Mouse (Mus musculus) kidney, postnatal 0 days (tissue): Measurements from ENCODE around the gene Zfhx3. TPM values are rescaled to one million over a fixed set of nuclear protein-coding genes. Genes with fewer than 3 reads are reported as not detected.

ENCODE experiments used
- ATAC-seq: fragments of 200-750 bp; cut with Nextera tagmentation; replicated peaks from 2 replicates; pipeline ENCODE4 v1.8.0; 2017; ENCODE audit warnings: low read depth, moderate number of reproducible peaks, moderate TSS enrichment, moderate library complexity; ENCODE audit not compliant: low FRiP score
- DNase-seq: peaks from one replicate; pipeline ENCODE4 v3.0.0-alpha.2; 2016; ENCODE audit warnings: low spot score
- H3K27ac ChIP-seq: fragments of 300-500 bp; sonication (generic); 2 replicates; pipeline ENCODE4 v1.5.1; 2014; ENCODE audit warnings: mild to moderate bottlenecking
- H3K27me3 ChIP-seq: fragments of 300-500 bp; sonication (generic); 2 replicates; pipeline ENCODE4 v1.6.1; 2014; ENCODE audit warnings: low read length, mixed read lengths; ENCODE audit not compliant: insufficient read depth
- H3K36me3 ChIP-seq: fragments of 300-500 bp; sonication (generic); 2 replicates; pipeline ENCODE4 v1.6.1; 2014; ENCODE audit warnings: low read length, mixed read lengths; ENCODE audit not compliant: insufficient read depth
- H3K4me1 ChIP-seq: fragments of 300-500 bp; sonication (generic); replicated peaks from 2 replicates; pipeline ENCODE4 v1.6.1; 2014; ENCODE audit warnings: antibody characterized with exemption, low read length, mixed read lengths; ENCODE audit not compliant: insufficient read depth
- H3K4me2 ChIP-seq: fragments of 300-500 bp; sonication (generic); 2 replicates; pipeline ENCODE4 v1.6.1; 2014; ENCODE audit warnings: mild to moderate bottlenecking, low read length, moderate library complexity, mixed read lengths
- H3K4me3 ChIP-seq: fragments of 300-500 bp; sonication (generic); replicated peaks from 2 replicates; pipeline ENCODE4 v1.5.1; 2014; ENCODE audit warnings: low read depth, low read length
- H3K9ac ChIP-seq: fragments of 300-500 bp; sonication (generic); 2 replicates; pipeline ENCODE4 v1.6.1; 2014; ENCODE audit warnings: low read depth, low read length
- H3K9me3 ChIP-seq: fragments of 300-500 bp; sonication (generic); replicated peaks from 2 replicates; pipeline ENCODE4 v1.6.1; 2016; ENCODE audit warnings: low read length, inconsistent platforms, mixed read lengths
- CTCF ChIP-seq: IDR thresholded peaks from 2 replicates; pipeline ENCODE4 v1.5.1; 2016; ENCODE audit warnings: antibody characterized with exemption, low read depth, mild to moderate bottlenecking, moderate library complexity
- WGBS: fragments of 180-500 bp; shearing (Covaris S2); extraction: QIAGEN DNeasy Blood & Tissue Kit; methylation state at CpG from one replicate; pipeline ENCODE4 v1.1.7; 2014; 5-methylcytosine and 5-hydroxymethylcytosine counted together
- polyA plus RNA-seq: library from polyadenylated mRNA; unstranded; fragments of >200 nt; fragmentation: Nextera tagmentation; extraction: Ambion mirVana; gene quantifications from 2 replicates; pipeline ENCODE4 v1.2.1, GENCODE M21; 2015

The Zfhx3 gene
- polyA plus RNA-seq, 1 experiment from 2014 or later: 5.0 TPM

DNA sequence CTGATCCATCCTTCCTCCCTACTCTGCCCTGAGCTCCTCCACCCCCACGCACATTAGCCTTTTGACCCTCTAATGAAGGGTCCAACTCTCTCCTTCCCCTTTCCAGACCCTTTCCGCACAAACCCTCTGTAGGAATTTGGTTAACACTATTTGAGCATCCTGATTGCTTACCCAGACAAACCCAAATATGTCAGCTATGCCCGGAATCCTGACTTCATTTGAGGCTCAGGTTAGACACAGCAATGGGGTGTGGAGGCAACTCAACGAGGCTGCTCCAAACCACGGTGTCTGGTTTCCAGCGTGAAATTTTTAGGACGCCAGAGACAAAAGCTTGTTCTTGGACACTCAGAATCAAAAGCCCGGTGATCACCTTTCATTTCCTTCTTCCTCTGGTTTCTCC is 252.1 kb downstream of the Zfhx3 start:
- Histone ChIP-seq H3K4me1 (no peaks in the 10 kb centered on the region; the same call in 1 of the 2 replicates), H3K36me3 (no peaks in the 10 kb centered on the region), H3K4me2 (no peak overlapping the region), H3K4me3 (no peak overlapping the region), H3K9ac (no peak overlapping the region), H3K27me3 (no peaks in the 10 kb centered on the region), H3K9me3 (no peaks in the 10 kb centered on the region), H3K27ac (no peak overlapping the region)
- 23% methylated on average over 8 of the region's 8 CpGs for WGBS
- no peak for TF ChIP-seq CTCF
- DNase-seq (peak; percentile 50), ATAC-seq (no peak)

DNA sequence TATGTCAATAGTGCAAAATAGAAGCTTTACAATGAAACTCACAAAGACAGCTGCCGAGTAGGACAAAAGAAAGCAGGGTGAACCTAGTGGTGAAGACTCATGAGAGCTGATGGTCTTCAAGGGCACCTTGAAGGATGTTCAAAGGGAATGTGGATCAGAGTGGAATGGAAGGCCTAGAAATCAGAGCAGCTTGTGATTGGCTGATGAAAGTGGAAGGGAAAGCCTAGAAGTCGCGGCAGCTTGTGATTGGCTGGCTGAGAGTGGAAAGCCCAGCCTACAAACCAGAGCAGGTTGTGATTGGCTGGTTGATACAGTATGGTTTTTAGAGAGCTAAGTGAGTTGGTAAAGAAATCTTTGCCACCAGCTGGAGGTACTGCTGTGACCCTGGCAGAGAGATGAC is 272.6 kb downstream of the Zfhx3 start:
- TF ChIP-seq CTCF: no peak
- H3K4me1 ChIP-seq: no peaks in the 10 kb centered on the region
- DNase-seq: no peak

GRCm38 (mm10) chr8:108218171-108218840 is 275.9 kb downstream of the Zfhx3 start:
- ATAC-seq: no peak
- H3K27ac ChIP-seq: no peak overlapping the region
- H3K4me1 ChIP-seq: no peaks in the 10 kb centered on the region
- no peaks in the 10 kb centered on the region for H3K9me3 ChIP-seq
- no peak for DNase-seq
- H3K4me2 ChIP-seq: no peak overlapping the region
- no peaks in the 10 kb centered on the region for H3K27me3 ChIP-seq
- H3K4me3 ChIP-seq: no peak overlapping the region
- H3K36me3 ChIP-seq: no peaks in the 10 kb centered on the region
- TF ChIP-seq CTCF: no peak
- H3K9ac ChIP-seq: no peak overlapping the region
- WGBS: 52% methylated on average over 13 of the region's 13 CpGs

More for the DNA sequence above, 272.6 kb downstream of the Zfhx3 start:
- no peak overlapping the region for H3K4me3 ChIP-seq
- H3K27me3 ChIP-seq: no peaks in the 10 kb centered on the region
- ATAC-seq: no peak
- H3K9ac ChIP-seq: no peak overlapping the region
- H3K27ac ChIP-seq: no peak overlapping the region
- WGBS: 96% methylated on average over 3 of the region's 3 CpGs
- H3K9me3 ChIP-seq: no peaks in the 10 kb centered on the region
- H3K4me2 ChIP-seq: no peak overlapping the region
- H3K36me3 ChIP-seq: no peaks in the 10 kb centered on the region

GRCm38 (mm10) chr8:108220511-108220910 is 278.1 kb downstream of the Zfhx3 start:
- H3K4me1 ChIP-seq: no peaks in the 10 kb centered on the region
- H3K27ac ChIP-seq: no peak overlapping the region
- H3K4me2 ChIP-seq: no peak overlapping the region
- WGBS: 51% methylated on average over 3 of the region's 3 CpGs
- no peaks in the 10 kb centered on the region for H3K27me3 ChIP-seq
- H3K36me3 ChIP-seq: no peaks in the 10 kb centered on the region
- TF ChIP-seq CTCF: no peak
- ATAC-seq: no peak
- no peaks in the 10 kb centered on the region for H3K9me3 ChIP-seq
- DNase-seq: no peak
- H3K9ac ChIP-seq: no peak overlapping the region
- H3K4me3 ChIP-seq: no peak overlapping the region

DNA sequence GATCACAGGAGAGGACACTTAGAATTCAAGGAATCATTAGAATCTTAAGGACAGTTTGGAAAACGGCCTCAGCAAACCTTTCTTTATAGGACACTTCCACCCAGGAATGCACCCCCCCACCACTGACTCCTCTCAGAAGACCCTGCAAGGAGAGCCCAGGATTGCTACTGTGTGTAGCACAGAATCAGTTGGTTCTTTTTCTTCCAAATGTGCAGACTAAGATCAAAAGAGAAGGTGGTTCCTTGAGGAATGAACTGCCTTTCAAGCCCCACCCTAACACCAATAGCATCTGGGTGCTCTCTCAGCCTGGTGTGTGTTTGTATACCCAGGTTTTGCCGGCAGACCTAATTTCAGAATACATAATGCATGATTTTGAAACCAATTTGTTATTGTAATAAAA is 279.6 kb downstream of the Zfhx3 start:
- H3K27ac ChIP-seq: no peak overlapping the region
- no peaks in the 10 kb centered on the region for H3K4me1 ChIP-seq
- no peaks in the 10 kb centered on the region for H3K36me3 ChIP-seq
- no peaks in the 10 kb centered on the region for H3K9me3 ChIP-seq
- 69% methylated on average over 2 of the region's 2 CpGs for WGBS
- no peak overlapping the region for H3K4me2 ChIP-seq
- DNase-seq: no peak
- no peak overlapping the region for H3K9ac ChIP-seq
- no peaks in the 10 kb centered on the region for H3K27me3 ChIP-seq
- no peak for ATAC-seq
- H3K4me3 ChIP-seq: no peak overlapping the region
- no peak for TF ChIP-seq CTCF

- Histone ChIP-seq H3K4me2 (no peak overlapping the region), H3K27ac (no peak overlapping the region), H3K27me3 (no peaks in the 10 kb centered on the region), H3K4me1 (no peaks in the 10 kb centered on the region), H3K9me3 (no peaks in the 10 kb centered on the region), H3K4me3 (no peak overlapping the region), H3K36me3 (no peaks in the 10 kb centered on the region), H3K9ac (no peak overlapping the region)
- WGBS: 80% methylated on average over 7 of the region's 7 CpGs
- no peak for DNase-seq
- no peak for TF ChIP-seq CTCF
- no peak for ATAC-seq
Observed at GRCm38 (mm10) chr8:108232326-108232725, 289.9 kb downstream of the Zfhx3 start.

DNA sequence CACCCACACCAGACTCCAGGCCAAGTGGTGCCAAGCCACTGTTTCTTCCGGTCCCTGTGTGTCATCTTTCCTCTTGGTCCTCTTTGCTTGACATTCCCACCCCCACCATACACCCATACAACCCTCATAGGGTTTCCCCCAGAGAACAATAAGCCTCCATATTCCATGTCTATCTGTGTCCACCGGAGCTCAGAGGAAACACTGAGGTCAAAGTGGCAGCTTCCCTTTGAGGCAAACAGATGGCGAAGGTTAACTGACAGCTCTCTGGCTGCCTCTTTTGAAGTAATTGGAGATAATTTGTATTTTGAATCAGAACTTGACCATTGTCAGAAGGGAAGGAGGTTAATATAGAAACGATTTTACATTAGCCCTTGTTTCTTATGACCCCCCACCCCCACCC is 292.0 kb downstream of the Zfhx3 start:
- DNase-seq (no peak), ATAC-seq (no peak)
- Histone ChIP-seq H3K27me3 (no peaks in the 10 kb centered on the region), H3K4me1 (no peaks in the 10 kb centered on the region), H3K9ac (no peak overlapping the region), H3K4me2 (no peak overlapping the region), H3K36me3 (no peaks in the 10 kb centered on the region), H3K9me3 (no peaks in the 10 kb centered on the region), H3K27ac (no peak overlapping the region), H3K4me3 (no peak overlapping the region)
- TF ChIP-seq CTCF: no peak
- 58% methylated on average over 4 of the region's 4 CpGs for WGBS
